Mouse (Mus musculus): Measurements from ENCODE around the gene Stard7. TPM values are rescaled to one million over a fixed set of nuclear protein-coding genes. Genes with fewer than 3 reads are reported as not detected.
A peak's percentile ranks its signal among the peaks of the same experiment; 100 is the strongest.

Stard7 gene
- polyA plus RNA-seq, 1 experiment from 2014 or later: 135 TPM

DNA sequence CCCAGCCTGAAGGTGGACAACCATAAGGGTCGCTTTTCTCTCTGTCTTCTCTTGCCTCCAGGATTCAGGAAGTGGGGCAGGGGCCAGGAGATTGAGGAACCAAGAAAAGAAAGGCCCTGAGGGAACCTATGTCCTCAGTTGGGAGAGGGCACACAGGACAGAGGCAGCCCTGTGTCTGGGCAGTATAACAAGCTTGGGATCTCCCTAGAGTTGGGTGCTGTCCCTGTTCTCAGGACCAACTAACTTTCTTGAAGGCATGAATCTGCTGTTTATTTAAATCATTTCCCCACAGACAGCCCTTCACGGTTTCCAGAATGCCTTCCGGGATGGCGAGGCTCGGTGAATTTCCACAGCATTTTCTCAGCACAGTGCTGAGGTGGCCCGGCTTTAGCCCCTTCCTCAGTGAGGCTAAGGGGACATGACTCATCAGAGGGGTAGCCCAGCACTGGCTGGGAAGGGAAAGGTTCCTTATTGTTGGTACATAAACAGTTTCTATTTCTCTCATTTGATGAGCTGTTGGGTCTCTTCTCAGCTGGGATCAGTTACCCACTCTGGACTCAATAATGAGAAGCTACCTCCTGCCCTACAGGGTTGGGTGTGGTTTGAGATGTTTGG is 52.8 kb downstream of the Stard7 start:
- Histone ChIP-seq H3K4me3 (no peak overlapping the region), H3K27ac (ENCODE audit: poor library complexity, severe bottlenecking) (no peak overlapping the region), H3K4me1 (replicated peaks) (peaks cover 11% of the 10 kb centered on the region; the same call in 1 of the 2 replicates), H3K27me3 (replicated peaks) (no peaks in the 10 kb centered on the region), H3K9ac (no peak overlapping the region), H3K9me3 (replicated peaks) (no peaks in the 10 kb centered on the region), H3K36me3 (no peaks in the 10 kb centered on the region), H3K4me2 (no peak overlapping the region)
- ATAC-seq (ENCODE audit: insufficient number of reproducible peaks, low FRiP score): no peak
- 61% methylated on average over 6 of the region's 6 CpGs for WGBS

DNA sequence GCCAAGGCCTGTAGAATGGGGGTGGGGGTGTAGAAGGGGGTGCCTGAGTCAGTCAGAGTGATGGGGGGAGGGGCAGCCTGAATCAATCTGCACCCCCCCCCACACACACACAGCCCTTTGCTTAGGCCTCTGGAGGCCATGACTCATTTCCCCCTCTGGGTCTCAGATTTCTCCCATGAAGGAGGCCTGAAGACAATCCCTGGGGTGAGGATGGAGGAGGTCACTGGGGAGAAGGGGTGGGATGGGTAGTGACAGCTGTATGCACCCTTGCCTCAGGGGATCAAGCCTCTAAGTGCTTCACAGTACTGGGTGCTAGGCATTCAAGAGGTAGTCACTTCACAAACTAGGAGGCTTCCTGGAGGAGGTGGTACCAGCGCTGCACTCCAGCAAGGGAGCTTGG is 53.6 kb downstream of the Stard7 start:
- no peaks in the 10 kb centered on the region for H3K27me3 ChIP-seq (replicated peaks)
- no peak overlapping the region for H3K27ac ChIP-seq (ENCODE audit: poor library complexity, severe bottlenecking)
- H3K9ac ChIP-seq: no peak overlapping the region
- H3K4me1 ChIP-seq (replicated peaks): peaks cover 11% of the 10 kb centered on the region; the same call in 1 of the 2 replicates
- H3K9me3 ChIP-seq (replicated peaks): no peaks in the 10 kb centered on the region
- no peaks in the 10 kb centered on the region for H3K36me3 ChIP-seq
- ATAC-seq (ENCODE audit: insufficient number of reproducible peaks, low FRiP score): no peak
- no peak overlapping the region for H3K4me2 ChIP-seq
- WGBS: 79% methylated on average over 1 of the region's 1 CpGs
- no peak overlapping the region for H3K4me3 ChIP-seq

DNA sequence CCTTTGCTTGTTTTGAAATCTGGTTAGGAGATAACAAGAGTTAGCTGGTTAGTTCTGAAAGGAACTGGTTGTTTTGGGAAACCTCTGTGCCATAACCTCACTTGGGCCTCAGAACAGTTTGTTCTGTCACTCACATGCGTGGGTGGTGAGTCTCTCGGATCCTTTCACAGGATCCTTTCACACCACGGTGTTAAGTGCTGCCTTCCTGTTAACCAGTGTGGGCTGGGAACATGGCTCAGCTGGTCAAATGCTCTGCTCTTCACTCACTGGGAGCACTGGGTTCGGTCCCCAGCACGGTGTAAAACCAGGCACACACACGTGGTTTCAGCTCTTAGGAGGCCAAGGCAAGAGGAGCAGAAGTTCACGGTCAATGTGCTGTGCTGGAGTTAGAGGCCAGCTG is 54.4 kb downstream of the Stard7 start:
- Histone ChIP-seq H3K27me3 (replicated peaks) (no peaks in the 10 kb centered on the region), H3K4me2 (no peak overlapping the region), H3K27ac (ENCODE audit: poor library complexity, severe bottlenecking) (no peak overlapping the region), H3K4me1 (replicated peaks) (peaks cover 16% of the 10 kb centered on the region; the same call in 1 of the 2 replicates), H3K4me3 (no peak overlapping the region), H3K36me3 (no peaks in the 10 kb centered on the region), H3K9me3 (replicated peaks) (no peaks in the 10 kb centered on the region), H3K9ac (no peak overlapping the region)
- no peak for ATAC-seq (ENCODE audit: insufficient number of reproducible peaks, low FRiP score)
- 48% methylated on average over 7 of the region's 7 CpGs for WGBS

DNA sequence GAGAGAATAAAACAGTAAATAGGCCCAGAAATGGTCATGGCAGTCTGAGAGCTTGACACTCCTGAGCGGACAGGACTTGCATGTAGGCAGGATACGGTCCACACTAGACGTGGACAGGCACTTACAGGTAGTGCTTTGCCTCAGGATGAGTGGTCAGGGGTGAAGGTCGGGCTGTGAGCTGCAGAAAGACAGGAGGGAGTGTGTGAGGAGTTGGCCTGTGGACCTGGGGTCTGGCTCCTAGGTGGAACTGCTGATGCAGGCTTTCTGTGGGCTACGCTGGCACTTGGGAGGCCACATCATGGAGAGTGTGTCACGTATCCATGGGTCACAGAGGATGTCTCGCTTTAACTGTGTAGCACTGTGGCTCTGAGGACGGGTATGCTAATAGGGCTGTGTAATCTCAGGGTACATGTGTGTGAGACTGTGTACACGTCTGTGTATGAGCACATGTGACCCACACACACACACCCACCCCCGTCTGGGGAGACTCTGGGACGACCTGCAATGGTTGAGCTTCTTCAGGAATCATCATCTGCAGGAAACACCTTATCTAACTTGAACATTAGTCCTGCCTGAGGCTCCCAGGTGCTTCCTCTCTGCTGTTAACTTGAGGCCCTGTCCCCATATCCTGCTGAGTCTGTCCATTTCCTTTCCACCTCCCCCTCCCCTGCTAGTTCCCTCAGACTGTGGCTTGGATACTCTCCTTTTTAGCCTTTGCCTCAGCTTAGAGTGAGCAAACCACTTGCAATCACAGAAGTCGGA is 58.3 kb downstream of the Stard7 start:
- no peaks in the 10 kb centered on the region for H3K27me3 ChIP-seq (replicated peaks)
- 59% methylated on average over 12 of the region's 12 CpGs for WGBS
- H3K9me3 ChIP-seq (replicated peaks): no peaks in the 10 kb centered on the region
- no peak overlapping the region for H3K9ac ChIP-seq
- H3K4me2 ChIP-seq: no peak overlapping the region
- ATAC-seq (ENCODE audit: insufficient number of reproducible peaks, low FRiP score): peak; percentile 71
- H3K36me3 ChIP-seq: no peaks in the 10 kb centered on the region
- no peak overlapping the region for H3K4me3 ChIP-seq
- H3K27ac ChIP-seq (ENCODE audit: poor library complexity, severe bottlenecking): peak overlapping the region; percentile 78
- peaks cover 22% of the 10 kb centered on the region for H3K4me1 ChIP-seq (replicated peaks)

DNA sequence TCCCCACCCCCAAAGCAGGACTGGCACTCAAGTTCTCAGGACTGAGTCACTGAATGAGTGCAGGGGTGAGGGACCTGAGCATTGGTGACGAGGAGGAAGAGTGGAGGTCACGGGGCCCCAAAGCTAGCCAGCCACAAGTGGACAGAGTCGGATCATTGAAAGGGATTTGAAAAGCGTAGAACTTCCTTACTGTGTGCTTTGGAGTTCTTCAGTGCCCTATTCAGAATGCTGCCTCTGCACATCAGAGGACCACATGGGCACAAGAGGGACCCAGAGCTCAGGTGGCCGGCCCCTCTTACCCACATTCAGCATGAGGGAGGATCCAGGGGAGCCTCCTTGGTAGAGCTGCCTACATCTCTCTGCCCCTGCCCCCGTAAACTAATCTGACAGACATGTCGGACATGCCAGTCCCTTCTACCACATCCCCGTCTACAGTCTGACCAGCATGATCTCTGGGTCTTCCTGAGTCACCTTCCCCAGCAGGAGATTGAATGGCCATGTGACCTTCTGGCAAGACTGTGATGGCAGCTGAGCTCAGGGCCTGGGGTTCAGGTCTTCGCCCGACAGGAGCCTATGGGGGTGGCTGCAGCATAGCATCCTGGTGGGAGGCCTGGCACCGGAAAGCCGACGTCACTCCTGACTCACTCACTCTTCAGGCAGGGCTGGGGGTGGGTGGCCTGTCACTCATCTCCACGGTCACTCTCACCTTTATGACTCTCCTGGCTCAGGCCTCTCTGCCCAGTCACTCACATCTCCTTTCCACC is 63.0 kb downstream of the Stard7 start:
- no peak for ATAC-seq (ENCODE audit: insufficient number of reproducible peaks, low FRiP score)
- Histone ChIP-seq H3K27me3 (replicated peaks) (peaks cover 9% of the 10 kb centered on the region), H3K4me2 (no peak overlapping the region), H3K4me3 (no peak overlapping the region), H3K4me1 (replicated peaks) (peaks cover 48% of the 10 kb centered on the region), H3K36me3 (no peaks in the 10 kb centered on the region), H3K27ac (ENCODE audit: poor library complexity, severe bottlenecking) (no peak overlapping the region), H3K9ac (no peak overlapping the region), H3K9me3 (replicated peaks) (no peaks in the 10 kb centered on the region)
- 61% methylated on average over 14 of the region's 14 CpGs for WGBS

DNA sequence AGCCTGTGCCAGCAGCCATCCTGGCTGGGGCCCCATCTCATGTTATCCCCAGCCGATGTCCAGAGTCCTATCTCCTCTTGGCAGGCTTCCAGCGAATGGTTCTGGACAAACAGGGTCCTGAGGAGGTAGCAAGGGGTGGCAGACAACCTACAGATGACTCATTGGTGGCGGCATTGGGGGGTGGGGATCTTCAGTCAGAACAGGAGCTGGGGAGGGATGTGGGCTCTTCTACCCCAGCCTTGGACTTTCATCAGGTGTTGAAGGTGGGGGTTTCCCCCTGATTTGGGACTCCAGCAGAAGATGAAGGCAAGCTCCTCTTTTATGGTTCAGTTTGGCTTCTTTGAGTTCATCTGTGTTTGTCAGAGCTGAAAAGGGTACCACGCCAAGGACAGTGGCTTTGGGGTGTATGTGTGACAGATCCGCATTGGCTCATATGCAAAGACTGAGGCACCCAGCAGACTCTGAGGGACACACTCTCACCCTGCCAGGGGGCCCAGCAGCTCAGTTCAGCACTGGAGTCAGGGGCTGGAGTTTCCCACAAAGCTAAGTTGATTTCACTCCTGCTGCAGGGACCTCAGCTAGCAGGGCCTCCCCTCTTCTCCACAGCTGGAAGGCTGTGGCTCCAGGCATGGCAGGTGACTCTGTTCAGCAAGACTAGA is 64.1 kb downstream of the Stard7 start:
- no peak overlapping the region for H3K9ac ChIP-seq
- no peaks in the 10 kb centered on the region for H3K36me3 ChIP-seq
- H3K9me3 ChIP-seq (replicated peaks): no peaks in the 10 kb centered on the region
- H3K4me3 ChIP-seq: no peak overlapping the region
- WGBS: 43% methylated on average over 5 of the region's 5 CpGs
- no peak overlapping the region for H3K4me2 ChIP-seq
- peaks cover 16% of the 10 kb centered on the region for H3K27me3 ChIP-seq (replicated peaks)
- ATAC-seq (ENCODE audit: insufficient number of reproducible peaks, low FRiP score): no peak
- peaks cover 46% of the 10 kb centered on the region for H3K4me1 ChIP-seq (replicated peaks)
- H3K27ac ChIP-seq (ENCODE audit: poor library complexity, severe bottlenecking): no peak overlapping the region

DNA sequence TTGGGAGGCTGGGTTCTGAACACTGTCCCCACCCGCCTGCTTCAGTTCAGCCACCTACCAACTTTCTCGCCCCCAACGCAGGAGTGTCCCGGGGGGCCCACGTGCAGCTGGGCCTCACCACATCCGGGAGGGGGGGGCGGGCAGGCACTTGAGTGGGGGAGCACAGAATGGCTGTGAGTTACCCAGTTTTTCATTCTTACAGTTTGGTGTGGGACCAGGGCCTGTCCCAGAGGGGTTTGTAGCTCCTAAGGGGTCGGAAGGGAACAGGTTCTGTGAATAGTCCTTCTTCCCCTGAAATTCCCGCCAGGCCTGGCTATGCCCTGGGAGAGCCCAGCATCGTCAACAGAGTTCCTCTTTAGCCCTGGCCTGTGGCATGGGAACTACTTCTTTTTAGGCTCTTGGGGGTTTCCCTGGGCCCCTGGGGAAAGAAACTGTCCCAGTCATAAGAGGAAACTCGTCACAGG is 65.1 kb downstream of the Stard7 start:
- Histone ChIP-seq H3K36me3 (no peaks in the 10 kb centered on the region), H3K27me3 (replicated peaks) (peaks cover 16% of the 10 kb centered on the region), H3K9ac (no peak overlapping the region), H3K4me1 (replicated peaks) (peaks cover 41% of the 10 kb centered on the region), H3K4me2 (peak overlapping the region; percentile 76), H3K4me3 (peak overlapping the region; percentile 60; the same call in 1 of the 2 replicates), H3K9me3 (replicated peaks) (no peaks in the 10 kb centered on the region), H3K27ac (ENCODE audit: poor library complexity, severe bottlenecking) (peak overlapping the region; percentile 46)
- ATAC-seq (ENCODE audit: insufficient number of reproducible peaks, low FRiP score): no peak
- WGBS: 51% methylated on average over 11 of the region's 11 CpGs

DNA sequence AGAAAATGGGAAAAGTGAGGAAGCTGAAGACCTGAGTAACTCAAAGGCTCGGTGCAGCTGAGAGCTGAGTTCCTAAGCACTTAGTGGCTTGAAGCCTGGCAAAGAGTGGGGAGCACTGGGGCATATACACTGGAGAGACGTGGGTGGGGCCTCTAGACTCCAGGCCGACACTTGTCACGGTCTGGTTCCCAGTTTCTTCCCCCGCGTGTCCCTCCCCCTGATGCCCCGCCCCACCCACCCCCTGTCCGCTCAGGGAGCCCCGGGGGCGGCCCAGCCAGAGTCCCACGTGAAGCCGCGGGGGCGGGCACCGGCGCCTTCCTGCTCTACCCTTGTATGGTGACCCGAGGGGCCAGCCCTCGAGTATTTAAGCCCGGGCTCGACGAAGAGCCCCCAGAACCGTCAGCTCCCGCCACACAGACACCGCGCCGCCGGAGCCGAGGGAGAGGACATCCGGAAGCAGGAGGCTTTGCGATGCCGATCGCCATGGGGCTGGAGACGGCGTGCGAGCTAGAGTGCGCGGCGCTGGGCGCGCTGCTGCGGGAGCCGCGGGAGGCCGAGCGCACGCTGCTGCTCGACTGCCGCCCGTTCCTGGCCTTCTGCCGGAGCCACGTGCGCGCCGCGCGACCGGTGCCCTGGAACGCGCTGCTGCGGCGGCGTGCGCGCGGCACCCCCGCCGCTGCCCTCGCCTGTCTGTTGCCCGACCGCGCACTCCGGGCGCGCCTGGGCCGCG is 65.9 kb downstream of the Stard7 start, which contains the start of gene Dusp2:
Gene Dusp2 (plus strand): TSS at position 393 of the 730 bp plus-strand sequence.
- WGBS: under 1% methylated on average over 68 of the region's 76 CpGs
- Histone ChIP-seq H3K4me2 (peak within 1 kb of the TSS; percentile 76), H3K36me3 (no peaks in the 10 kb centered on the region), H3K9ac (peak within 1 kb of the TSS; percentile 77), H3K27me3 (replicated peaks) (peaks cover 16% of the 10 kb centered on the region), H3K4me3 (peak within 1 kb of the TSS; percentile 60), H3K27ac (ENCODE audit: poor library complexity, severe bottlenecking) (peak within 1 kb of the TSS; percentile 46), H3K4me1 (replicated peaks) (peaks cover 41% of the 10 kb centered on the region), H3K9me3 (replicated peaks) (no peaks in the 10 kb centered on the region)
- ATAC-seq (ENCODE audit: insufficient number of reproducible peaks, low FRiP score): peak; percentile 88

DNA sequence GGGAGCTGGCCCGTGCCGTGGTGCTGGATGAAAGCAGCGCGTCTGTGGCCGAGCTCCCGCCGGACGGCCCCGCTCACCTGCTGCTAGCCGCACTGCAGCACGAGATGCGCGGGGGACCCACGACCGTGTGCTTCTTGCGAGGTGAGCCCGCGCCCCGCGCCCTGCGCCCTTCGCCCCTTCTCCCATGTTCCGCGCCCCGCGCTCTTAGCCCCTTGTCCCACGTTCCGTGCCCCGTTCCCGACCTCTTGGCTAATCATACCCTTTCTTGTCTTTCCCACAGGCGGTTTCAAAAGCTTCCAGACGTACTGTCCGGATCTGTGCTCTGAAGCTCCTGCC is 66.4 kb downstream of the Stard7 start:
- Histone ChIP-seq H3K27me3 (replicated peaks) (peaks cover 16% of the 10 kb centered on the region), H3K4me1 (replicated peaks) (peaks cover 41% of the 10 kb centered on the region), H3K9me3 (replicated peaks) (no peaks in the 10 kb centered on the region), H3K9ac (peak overlapping the region; percentile 77), H3K36me3 (no peaks in the 10 kb centered on the region), H3K4me3 (peak overlapping the region; percentile 60), H3K27ac (ENCODE audit: poor library complexity, severe bottlenecking) (peak overlapping the region; percentile 46), H3K4me2 (peak overlapping the region; percentile 76)
- ATAC-seq (ENCODE audit: insufficient number of reproducible peaks, low FRiP score): no peak
- whole genome bisulfite sequencing: 3% methylated on average over 33 of the region's 33 CpGs

DNA sequence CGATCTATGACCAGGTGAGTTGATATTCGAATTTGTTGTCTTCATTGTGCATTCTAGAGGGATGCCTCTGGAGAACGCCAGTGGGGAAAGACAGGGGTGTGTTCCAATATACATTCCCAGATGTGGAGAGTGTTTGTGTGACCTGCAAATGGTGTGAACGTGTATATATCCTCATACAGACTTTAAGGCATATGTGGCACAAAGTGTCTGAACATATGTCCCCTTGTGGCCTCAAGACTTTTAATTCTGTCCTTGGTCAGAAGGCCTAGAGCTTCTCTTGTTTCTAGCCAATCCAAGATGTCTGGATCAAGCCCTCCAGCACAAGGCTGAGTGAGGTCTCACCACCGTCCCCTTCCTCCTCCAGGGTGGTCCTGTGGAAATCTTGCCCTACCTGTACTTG is 66.9 kb downstream of the Stard7 start:
- Histone ChIP-seq H3K9ac (peak overlapping the region; percentile 77), H3K9me3 (replicated peaks) (no peaks in the 10 kb centered on the region), H3K4me1 (replicated peaks) (peaks cover 41% of the 10 kb centered on the region), H3K36me3 (no peaks in the 10 kb centered on the region), H3K4me2 (peak overlapping the region; percentile 76), H3K27ac (ENCODE audit: poor library complexity, severe bottlenecking) (peak overlapping the region; percentile 46), H3K27me3 (replicated peaks) (peaks cover 16% of the 10 kb centered on the region), H3K4me3 (peak overlapping the region; percentile 60)
- ATAC-seq (ENCODE audit: insufficient number of reproducible peaks, low FRiP score): no peak
- 25% methylated on average over 5 of the region's 5 CpGs for WGBS

Data from heart, embryonic 12.5 days (tissue).